24 mouse cellular contexts compared by ENCODE assay signal in genomic region chr11:93123691-93124090, GRCm38 (mm10). TPM values are rescaled to one million over a fixed set of nuclear protein-coding genes. Genes with fewer than 3 reads are reported as not detected.
"Had no signal": no experiment of that assay in that cellular context is flagged by ENCODE, and none has a peak within 500 bp of the region (broad histone marks: within the 10 kb centered on the region; RNA-seq: fewer than 3 reads in every experiment).

No protein-coding gene starts in this region.

- H3K27me3 ChIP-seq: limb, embryonic 13.5 days; liver, embryonic 12.5 days; liver, embryonic 15.5 days; midbrain, embryonic 13.5 days; neural tube, embryonic 13.5 days; stomach, embryonic 15.5 days had no signal

- H3K4me1 ChIP-seq: limb, embryonic 10.5 days; limb, embryonic 13.5 days; liver, embryonic 12.5 days; liver, embryonic 15.5 days; midbrain, embryonic 10.5 days; midbrain, embryonic 13.5 days; neural tube, embryonic 13.5 days; stomach, embryonic 15.5 days had no signal

- DNase-seq: kidney, postnatal 14 days; kidney, postnatal 4 days; liver; lung, adult 2 months; retina, postnatal 1 day; right cerebral cortex, postnatal 25 days; spleen, adult 18-20 months; thymus, postnatal 36 days had no signal

- H3K4me3 ChIP-seq: limb, embryonic 10.5 days; limb, embryonic 13.5 days; liver, embryonic 12.5 days; liver, embryonic 15.5 days; midbrain, embryonic 10.5 days; midbrain, embryonic 13.5 days; myocyte; neural tube, embryonic 13.5 days; stomach, embryonic 15.5 days had no signal

- H3K27ac ChIP-seq: limb, embryonic 10.5 days; limb, embryonic 13.5 days; liver, embryonic 12.5 days; liver, embryonic 15.5 days; macrophage; midbrain, embryonic 10.5 days; midbrain, embryonic 13.5 days; neural tube, embryonic 13.5 days; stomach, embryonic 15.5 days had no signal

- ATAC-seq: liver, embryonic 12.5 days; midbrain, embryonic 13.5 days; midbrain, embryonic 16.5 days had no signal

RNA-seq across cellular contexts. Expression of gene Car10, which starts 25.9 kb away (rescaled TPM):
- total RNA-seq: megakaryocyte, adult 5-6 weeks; monocyte, adult 5-6 weeks; neutrophil, adult 5-6 weeks had no signal
- polyA plus RNA-seq: liver, embryonic 15.5 days; lung, adult 2 months; lung, embryonic 16.5 days; macrophage; myocyte; thymus, postnatal 0 days had no signal
